Mouse (Mus musculus): ENCODE data around the gene Cpt1a. TPM values are rescaled to one million over a fixed set of nuclear protein-coding genes. Genes with fewer than 3 reads are reported as not detected.
A peak's percentile ranks its signal among the peaks of the same experiment; 100 is the strongest.

Gene Cpt1a
- total and polyA plus RNA-seq, 2 experiments from 2014 or later, result 15.7 to 35.8 TPM

GRCm38 (mm10) chr19:3400057-3400456, 77.9 kb downstream of the Cpt1a start:
- H3K4me1 ChIP-seq (ENCODE audit: insufficient read depth, low read length), result no peaks in the 10 kb centered on the region; the same call in 1 of the 2 replicates
- H3K4me3 ChIP-seq (ENCODE audit: low read depth, low read length), result no peak overlapping the region
- no peak overlapping the region for H3K9ac ChIP-seq (replicated peaks; ENCODE audit: low read length, poor library complexity, severe bottlenecking)
- no peaks in the 10 kb centered on the region for H3K27me3 ChIP-seq (ENCODE audit: insufficient read depth, low read length)
- ATAC-seq (ENCODE audit: low FRiP score) (no peak), DNase-seq (ENCODE audit: low spot score) (no peak)
- H3K4me2 ChIP-seq (ENCODE audit: low read depth, low read length, poor library complexity, severe bottlenecking), result no peak overlapping the region
- no peaks in the 10 kb centered on the region for H3K9me3 ChIP-seq (ENCODE audit: low read length)
- no peak overlapping the region for H3K27ac ChIP-seq (ENCODE audit: low read depth, low read length)
- TF ChIP-seq CTCF (IDR thresholded peaks at IDR 0.05), result no peak
- 86% methylated on average over 4 of the region's 4 CpGs for WGBS
- H3K36me3 ChIP-seq (ENCODE audit: insufficient read depth, low read length), result no peaks in the 10 kb centered on the region

- no peaks in the 10 kb centered on the region; the same call in 1 of the 2 replicates for H3K4me1 ChIP-seq (ENCODE audit: insufficient read depth, low read length)
- DNase-seq (ENCODE audit: low spot score) (no peak), ATAC-seq (ENCODE audit: low FRiP score) (no peak)
- no peak overlapping the region for H3K4me2 ChIP-seq (ENCODE audit: low read depth, low read length, poor library complexity, severe bottlenecking)
- no peaks in the 10 kb centered on the region for H3K36me3 ChIP-seq (ENCODE audit: insufficient read depth, low read length)
- H3K27me3 ChIP-seq (ENCODE audit: insufficient read depth, low read length), result no peaks in the 10 kb centered on the region
- H3K27ac ChIP-seq (ENCODE audit: low read depth, low read length), result no peak overlapping the region
- no peak overlapping the region for H3K4me3 ChIP-seq (ENCODE audit: low read depth, low read length)
- H3K9me3 ChIP-seq (ENCODE audit: low read length), result no peaks in the 10 kb centered on the region
- no peak overlapping the region for H3K9ac ChIP-seq (replicated peaks; ENCODE audit: low read length, poor library complexity, severe bottlenecking)
- no peak for TF ChIP-seq CTCF (IDR thresholded peaks at IDR 0.05)
- WGBS, result 87% methylated on average over 7 of the region's 7 CpGs
Observed at GRCm38 (mm10) chr19:3401504-3401903, 79.4 kb downstream of the Cpt1a start.

GRCm38 (mm10) chr19:3401943-3402342, 79.8 kb downstream of the Cpt1a start:
- Histone ChIP-seq H3K36me3 (ENCODE audit: insufficient read depth, low read length) (no peaks in the 10 kb centered on the region), H3K4me1 (ENCODE audit: insufficient read depth, low read length) (no peaks in the 10 kb centered on the region; the same call in 1 of the 2 replicates), H3K27ac (ENCODE audit: low read depth, low read length) (no peak overlapping the region), H3K27me3 (ENCODE audit: insufficient read depth, low read length) (no peaks in the 10 kb centered on the region), H3K4me2 (ENCODE audit: low read depth, low read length, poor library complexity, severe bottlenecking) (no peak overlapping the region), H3K9ac (replicated peaks; ENCODE audit: low read length, poor library complexity, severe bottlenecking) (no peak overlapping the region), H3K9me3 (ENCODE audit: low read length) (no peaks in the 10 kb centered on the region), H3K4me3 (ENCODE audit: low read depth, low read length) (no peak overlapping the region)
- ATAC-seq (ENCODE audit: low FRiP score) (no peak), DNase-seq (ENCODE audit: low spot score) (peak; percentile 65)
- no peak for TF ChIP-seq CTCF (IDR thresholded peaks at IDR 0.05)
- WGBS, result 42% methylated on average over 7 of the region's 7 CpGs

GRCm38 (mm10) chr19:3402390-3402789, 80.3 kb downstream of the Cpt1a start:
- WGBS, result 84% methylated on average over 6 of the region's 6 CpGs
- ATAC-seq (ENCODE audit: low FRiP score), result no peak

GRCm38 (mm10) chr19:3404030-3404429, 81.9 kb downstream of the Cpt1a start:
- no peak overlapping the region for H3K4me3 ChIP-seq (ENCODE audit: low read depth, low read length)
- TF ChIP-seq CTCF (IDR thresholded peaks at IDR 0.05), result no peak
- 81% methylated on average over 7 of the region's 7 CpGs for WGBS
- no peaks in the 10 kb centered on the region for H3K36me3 ChIP-seq (ENCODE audit: insufficient read depth, low read length)
- H3K27ac ChIP-seq (ENCODE audit: low read depth, low read length), result no peak overlapping the region
- no peak overlapping the region for H3K9ac ChIP-seq (replicated peaks; ENCODE audit: low read length, poor library complexity, severe bottlenecking)
- H3K27me3 ChIP-seq (ENCODE audit: insufficient read depth, low read length), result no peaks in the 10 kb centered on the region
- ATAC-seq (ENCODE audit: low FRiP score), result no peak
- no peaks in the 10 kb centered on the region; the same call in 1 of the 2 replicates for H3K4me1 ChIP-seq (ENCODE audit: insufficient read depth, low read length)
- H3K4me2 ChIP-seq (ENCODE audit: low read depth, low read length, poor library complexity, severe bottlenecking), result no peak overlapping the region
- H3K9me3 ChIP-seq (ENCODE audit: low read length), result no peaks in the 10 kb centered on the region
- no peak for DNase-seq (ENCODE audit: low spot score)

More at GRCm38 (mm10) chr19:3402390-3402789, 80.3 kb downstream of the Cpt1a start:
- no peaks in the 10 kb centered on the region for H3K36me3 ChIP-seq (ENCODE audit: insufficient read depth, low read length)
- H3K4me1 ChIP-seq (ENCODE audit: insufficient read depth, low read length), result no peaks in the 10 kb centered on the region; the same call in 1 of the 2 replicates
- no peaks in the 10 kb centered on the region for H3K27me3 ChIP-seq (ENCODE audit: insufficient read depth, low read length)
- H3K4me3 ChIP-seq (ENCODE audit: low read depth, low read length), result no peak overlapping the region
- no peak overlapping the region for H3K9ac ChIP-seq (replicated peaks; ENCODE audit: low read length, poor library complexity, severe bottlenecking)
- H3K4me2 ChIP-seq (ENCODE audit: low read depth, low read length, poor library complexity, severe bottlenecking), result no peak overlapping the region
- no peak overlapping the region for H3K27ac ChIP-seq (ENCODE audit: low read depth, low read length)
- TF ChIP-seq CTCF (IDR thresholded peaks at IDR 0.05), result no peak
- H3K9me3 ChIP-seq (ENCODE audit: low read length), result no peaks in the 10 kb centered on the region
- DNase-seq (ENCODE audit: low spot score), result no peak

GRCm38 (mm10) chr19:3405531-3406281, 83.6 kb downstream of the Cpt1a start:
- Histone ChIP-seq H3K4me3 (ENCODE audit: low read depth, low read length) (no peak overlapping the region), H3K27ac (ENCODE audit: low read depth, low read length) (no peak overlapping the region), H3K9ac (replicated peaks; ENCODE audit: low read length, poor library complexity, severe bottlenecking) (no peak overlapping the region), H3K4me2 (ENCODE audit: low read depth, low read length, poor library complexity, severe bottlenecking) (no peak overlapping the region), H3K9me3 (ENCODE audit: low read length) (no peaks in the 10 kb centered on the region), H3K4me1 (ENCODE audit: insufficient read depth, low read length) (no peaks in the 10 kb centered on the region; the same call in 1 of the 2 replicates), H3K36me3 (ENCODE audit: insufficient read depth, low read length) (no peaks in the 10 kb centered on the region), H3K27me3 (ENCODE audit: insufficient read depth, low read length) (no peaks in the 10 kb centered on the region)
- DNase-seq (ENCODE audit: low spot score), result no peak
- ATAC-seq (ENCODE audit: low FRiP score), result no peak
- WGBS, result 58% methylated on average over 1 of the region's 1 CpGs
- TF ChIP-seq CTCF (IDR thresholded peaks at IDR 0.05), result no peak

All from midbrain, postnatal 0 days (tissue).